17 mouse cellular contexts compared by ENCODE assay signal in the genomic region with DNA sequence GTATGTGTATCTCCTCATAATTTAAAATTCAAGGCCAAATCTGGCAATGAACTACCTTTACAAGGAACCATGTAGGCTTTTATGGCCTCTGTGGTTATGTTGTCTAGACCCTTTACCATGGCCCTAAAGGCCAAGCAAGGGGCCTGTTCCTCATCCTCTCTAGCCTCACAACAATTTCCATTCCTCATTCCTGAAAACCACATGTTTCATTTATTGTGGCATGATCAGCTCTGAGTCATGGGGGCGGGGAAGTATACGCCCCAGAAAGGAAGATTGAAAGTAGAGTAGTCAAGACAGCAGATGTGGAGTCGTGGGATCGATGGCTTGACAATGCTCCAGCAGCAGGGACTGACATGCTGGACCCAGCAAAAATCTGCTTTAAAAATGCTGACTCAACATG.
"Had no signal": no experiment of that assay in that cellular context is flagged by ENCODE, and none has a peak within 500 bp of the region (broad histone marks: within the 10 kb centered on the region; RNA-seq: fewer than 3 reads in every experiment).

No protein-coding gene starts in this region.

- H3K9ac ChIP-seq: kidney, embryonic 15.5 days; liver, embryonic 13.5 days; stomach, embryonic 15.5 days had no signal

- H3K4me2 ChIP-seq: kidney, embryonic 15.5 days; liver, embryonic 13.5 days; stomach, embryonic 15.5 days had no signal

- H3K36me3 ChIP-seq: kidney, embryonic 15.5 days; liver, embryonic 13.5 days; midbrain, embryonic 10.5 days; stomach, embryonic 15.5 days had no signal

- H3K4me3 ChIP-seq: kidney, embryonic 15.5 days; layer of hippocampus, adult 2 months; liver, embryonic 13.5 days; megakaryocyte, embryonic 14.5 days; midbrain, embryonic 10.5 days; stomach, embryonic 15.5 days had no signal

- H3K9me3 ChIP-seq: kidney, embryonic 15.5 days; liver, embryonic 13.5 days; megakaryocyte, embryonic 14.5 days; midbrain, embryonic 10.5 days; stomach, embryonic 15.5 days had no signal

- DNase-seq: kidney, adult 8-10 months; kidney, postnatal 25 days; layer of hippocampus, adult 9-11 months; liver, embryonic 13.5 days; lung, adult 2 months; lung, postnatal 14 days; lung, postnatal 4 days; midbrain, embryonic 14.5 days; right cerebral cortex, adult 18-20 months; right cerebral cortex, postnatal 14 days; right cerebral cortex, postnatal 4 days; thymus, postnatal 25 days had no signal

- H3K27me3 ChIP-seq: kidney, embryonic 15.5 days; liver, embryonic 13.5 days; megakaryocyte, embryonic 14.5 days; stomach, embryonic 15.5 days had no signal

- H3K27ac ChIP-seq: kidney, embryonic 15.5 days; layer of hippocampus, adult 2 months; liver, embryonic 13.5 days; midbrain, embryonic 10.5 days; stomach, embryonic 15.5 days had no signal

- H3K4me1 ChIP-seq: kidney, embryonic 15.5 days; liver, embryonic 13.5 days; midbrain, embryonic 10.5 days; stomach, embryonic 15.5 days had no signal
